Mouse (Mus musculus) kidney, adult 2 months (tissue): Measurements from ENCODE around the gene Adamts18. TPM values are rescaled to one million over a fixed set of nuclear protein-coding genes. Genes with fewer than 3 reads are reported as not detected.

Experiments
- DNase-seq: peaks from one replicate; pipeline ENCODE4 v3.0.0; 2021
- H3K27ac ChIP-seq: fragments of 200-500 bp; 2 replicates; pipeline ENCODE4 v1.5.1; 2012; ENCODE audit warnings: low read depth, low read length, control low read depth, inconsistent platforms; ENCODE audit not compliant: insufficient read depth
- H3K27me3 ChIP-seq: fragments of 200-500 bp; replicated peaks from 2 replicates; pipeline ENCODE4 v1.6.1; 2012; ENCODE audit warnings: mild to moderate bottlenecking, moderate library complexity, low read length, inconsistent platforms; ENCODE audit not compliant: control insufficient read depth, insufficient read depth
- H3K36me3 ChIP-seq: fragments of 200-500 bp; 2 replicates; pipeline ENCODE4 v1.6.1; 2012; ENCODE audit warnings: mild to moderate bottlenecking, moderate library complexity, low read length, inconsistent platforms; ENCODE audit not compliant: control insufficient read depth, insufficient read depth
- H3K4me1 ChIP-seq: fragments of 200-500 bp; 2 replicates; pipeline ENCODE4 v1.6.1; 2011; ENCODE audit warnings: low read length; ENCODE audit not compliant: control insufficient read depth, insufficient read depth
- H3K4me3 ChIP-seq: fragments of 200-500 bp; 2 replicates; pipeline ENCODE4 v1.5.1; 2011; ENCODE audit warnings: mild to moderate bottlenecking, low read depth, low read length, control low read depth; ENCODE audit not compliant: insufficient read depth
- CTCF ChIP-seq: fragments of 200-500 bp; conservative IDR thresholded peaks from 2 replicates; pipeline ENCODE4 v1.5.1; 2011; ENCODE audit warnings: low read depth, mild to moderate bottlenecking, control low read depth, low read length, moderate library complexity, mixed read lengths; ENCODE audit not compliant: insufficient read depth, insufficient read length
- POLR2A ChIP-seq: fragments of 200-500 bp; IDR thresholded peaks from one replicate; pipeline ENCODE4 v1.6.1; 2011; ENCODE audit warnings: low read depth, low read length, control low read depth
- WGBS: fragments of 180-500 bp; shearing (Covaris S2); methylation state at CpG from one replicate; pipeline ENCODE4 v1.1.7; 2018; 5-methylcytosine and 5-hydroxymethylcytosine counted together
- polyA plus RNA-seq: library from polyadenylated mRNA; depleted of rRNA; stranded (reverse); fragments of >200 nt; gene quantifications from 2 replicates; pipeline ENCODE4 v1.2.3, GENCODE M21; 2012

The Adamts18 gene
- polyA plus RNA-seq, 1 experiment = not detected

DNA sequence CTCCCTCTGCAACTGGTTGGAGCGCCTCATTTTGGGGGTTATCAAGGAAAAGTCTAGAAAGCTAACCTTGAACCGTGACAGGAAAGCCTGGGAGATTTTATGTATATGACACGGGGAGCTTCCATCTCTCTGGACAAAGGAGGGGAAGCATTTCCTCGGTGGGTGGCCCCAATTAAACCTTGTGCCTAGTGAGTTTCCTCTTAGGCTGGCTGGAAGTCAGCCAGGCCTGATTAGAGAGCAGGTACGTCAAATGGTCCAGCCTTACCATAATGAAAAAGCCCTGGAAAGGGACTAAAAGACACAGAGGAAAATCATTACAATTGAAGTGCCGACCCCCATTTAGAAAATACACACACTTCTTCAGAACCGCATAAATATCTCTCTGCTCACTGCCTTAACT is 10.3 kb upstream of the Adamts18 start:
- no peak overlapping the region for H3K4me3 ChIP-seq
- WGBS = 60% methylated on average over 7 of the region's 7 CpGs

DNA sequence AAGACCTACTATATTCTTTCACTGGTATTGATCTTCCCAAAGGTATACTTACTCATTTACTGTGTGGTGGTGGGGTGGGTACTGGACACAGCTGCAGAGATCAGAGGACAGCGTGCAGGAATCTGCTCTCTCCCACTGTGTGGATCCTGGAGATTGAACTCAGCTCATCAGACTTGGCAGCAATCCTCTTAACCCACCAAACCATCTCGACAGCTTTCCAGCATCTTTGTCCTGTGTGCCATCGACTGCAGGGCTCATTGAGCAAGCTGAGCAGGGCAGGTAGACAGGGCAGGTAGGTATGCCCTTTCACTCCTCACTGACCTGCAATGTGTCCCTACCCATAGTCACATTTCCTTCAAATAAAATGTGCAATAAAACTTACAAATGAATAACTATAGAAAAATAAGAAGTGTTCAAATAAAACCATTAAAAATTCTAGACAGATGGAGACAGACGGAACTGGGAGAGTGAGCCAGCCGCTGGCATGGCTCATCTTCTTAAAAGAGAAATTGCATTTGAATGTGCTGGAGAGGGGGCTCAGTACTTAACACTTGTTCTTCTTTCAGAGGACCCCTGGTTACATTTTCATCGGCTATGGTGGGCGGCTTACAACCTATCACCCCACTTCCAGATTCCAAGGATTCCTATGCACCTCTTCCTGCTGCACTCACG is 6.2 kb upstream of the Adamts18 start:
- Histone ChIP-seq H3K4me3 (no peak overlapping the region), H3K27me3 (no peaks in the 10 kb centered on the region), H3K36me3 (no peaks in the 10 kb centered on the region), H3K27ac (no peak overlapping the region), H3K4me1 (no peaks in the 10 kb centered on the region)
- no peak for DNase-seq
- no peak for TF ChIP-seq POLR2A
- no peak for TF ChIP-seq CTCF
- 80% methylated on average over 8 of the region's 8 CpGs for WGBS

More for the DNA sequence above, 10.3 kb upstream of the Adamts18 start:
- no peak overlapping the region for H3K27ac ChIP-seq
- TF ChIP-seq CTCF (no peak), POLR2A (no peak)
- DNase-seq = no peak
- H3K4me1 ChIP-seq = no peaks in the 10 kb centered on the region
- no peaks in the 10 kb centered on the region for H3K36me3 ChIP-seq
- H3K27me3 ChIP-seq = no peaks in the 10 kb centered on the region

DNA sequence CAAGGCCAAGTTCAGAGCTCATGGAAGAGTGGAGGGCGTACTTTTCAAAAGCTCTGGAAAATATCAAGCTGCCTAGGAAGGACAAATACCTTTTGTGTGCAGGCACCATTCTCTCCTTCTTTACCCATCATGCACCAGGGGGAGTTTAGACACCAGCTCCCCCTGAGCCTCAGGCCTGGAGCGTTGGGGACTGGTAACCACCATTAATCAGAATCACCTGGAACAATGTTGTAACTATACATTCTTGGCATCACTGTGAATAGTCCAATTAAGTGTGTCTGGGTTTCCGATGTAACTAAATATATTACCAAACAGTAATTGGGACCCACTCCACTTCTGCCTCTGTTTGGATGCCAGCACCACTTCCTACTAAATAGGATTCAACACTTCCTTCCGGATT is 5.2 kb upstream of the Adamts18 start:
- no peak overlapping the region for H3K4me3 ChIP-seq
- WGBS = 74% methylated on average over 4 of the region's 4 CpGs
- no peaks in the 10 kb centered on the region for H3K36me3 ChIP-seq
- DNase-seq = no peak
- no peaks in the 10 kb centered on the region for H3K4me1 ChIP-seq
- TF ChIP-seq CTCF (no peak), POLR2A (no peak)
- no peak overlapping the region for H3K27ac ChIP-seq
- 0 out of 2 replicates have a peak, but pooled peaks cover 2% of the 10 kb centered on the region for H3K27me3 ChIP-seq

DNA sequence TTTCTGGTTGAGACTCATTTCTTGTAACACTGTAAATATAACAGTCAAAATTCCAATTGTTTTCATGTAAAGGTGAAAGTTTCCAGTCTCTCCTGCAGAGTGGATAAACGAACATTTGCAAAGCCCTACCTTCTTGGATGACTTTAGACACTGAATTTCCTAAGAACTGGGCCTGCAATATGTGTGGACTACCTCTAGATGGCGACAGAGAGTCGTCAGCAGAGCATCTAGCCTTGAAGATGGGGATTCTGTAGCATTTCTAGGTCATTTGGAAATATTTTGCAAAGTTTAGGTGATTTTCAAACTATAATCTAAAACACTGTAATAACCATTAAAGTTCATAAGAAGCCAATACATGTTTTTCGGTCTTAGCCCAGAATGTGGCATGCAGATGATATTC is 3.1 kb upstream of the Adamts18 start:
- 56% methylated on average over 4 of the region's 4 CpGs for WGBS
- 0 out of 2 replicates have a peak, but pooled peaks cover 2% of the 10 kb centered on the region for H3K27me3 ChIP-seq
- TF ChIP-seq POLR2A = no peak
- TF ChIP-seq CTCF = peak; percentile 58
- H3K4me3 ChIP-seq = no peak overlapping the region
- no peaks in the 10 kb centered on the region for H3K4me1 ChIP-seq
- no peaks in the 10 kb centered on the region for H3K36me3 ChIP-seq
- DNase-seq = no peak
- H3K27ac ChIP-seq = no peak overlapping the region

DNA sequence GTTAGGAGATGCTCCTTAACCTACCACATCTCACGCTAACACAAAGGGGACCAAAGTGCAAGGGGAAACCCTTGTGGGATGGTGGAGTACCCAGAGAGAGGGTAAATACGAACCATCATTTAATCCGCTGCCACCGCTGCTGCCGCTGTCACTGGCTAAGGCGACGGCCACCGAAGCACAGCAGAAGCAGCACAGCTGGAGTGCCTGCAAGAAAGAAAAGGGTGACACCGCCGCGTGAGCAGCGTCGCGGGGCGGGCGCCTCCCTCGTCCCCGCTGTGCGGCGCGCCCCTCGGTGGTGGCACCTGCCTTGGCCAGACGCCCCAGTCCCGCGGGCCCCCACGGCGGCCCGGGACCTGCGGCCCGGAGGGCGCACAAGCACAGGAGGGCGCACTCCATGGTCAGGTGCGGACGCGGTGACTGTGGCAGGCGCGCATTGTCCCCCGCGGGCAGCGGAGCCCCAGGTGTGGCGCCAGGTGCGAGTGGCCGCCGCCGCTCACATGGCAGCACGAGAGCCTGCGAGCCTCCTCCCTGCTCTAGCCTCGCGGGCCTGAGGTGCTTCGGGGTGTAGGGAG is 371 bp downstream of the Adamts18 start:
- Histone ChIP-seq H3K36me3 (no peaks in the 10 kb centered on the region), H3K4me1 (no peaks in the 10 kb centered on the region), H3K27me3 (0 out of 2 replicates have a peak, but pooled peaks cover 2% of the 10 kb centered on the region), H3K27ac (no peak overlapping the region), H3K4me3 (no peak overlapping the region)
- DNase-seq = no peak
- TF ChIP-seq POLR2A (no peak), CTCF (no peak)
- WGBS = 2% methylated on average over 49 of the region's 50 CpGs

DNA sequence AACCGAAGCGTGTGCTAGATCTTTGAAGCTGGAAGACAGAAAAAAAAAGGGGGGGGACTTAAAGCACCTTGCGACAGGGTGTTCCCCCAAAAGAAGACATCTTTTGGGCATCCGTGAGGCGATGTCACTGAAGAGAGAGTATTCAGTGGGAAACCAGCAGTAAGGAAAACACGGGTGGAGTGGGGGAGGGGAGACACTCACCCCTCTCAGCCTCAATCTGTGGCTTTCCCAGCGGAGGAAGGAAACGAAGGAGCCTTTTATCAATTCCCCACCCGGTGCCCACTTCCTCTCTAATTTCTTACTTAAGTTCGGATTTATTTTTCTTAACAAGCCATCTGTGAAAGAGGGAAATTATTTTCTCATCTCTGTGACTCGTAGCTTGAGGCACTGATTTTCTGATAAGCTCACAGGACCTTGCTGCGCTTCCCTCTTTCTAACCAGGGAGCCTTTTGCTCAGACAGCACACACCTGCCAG is 895 bp downstream of the Adamts18 start:
- Histone ChIP-seq H3K36me3 (no peaks in the 10 kb centered on the region), H3K27ac (no peak overlapping the region), H3K4me3 (no peak overlapping the region), H3K27me3 (0 out of 2 replicates have a peak, but pooled peaks cover 2% of the 10 kb centered on the region), H3K4me1 (no peaks in the 10 kb centered on the region)
- 28% methylated on average over 12 of the region's 12 CpGs for WGBS
- TF ChIP-seq CTCF = no peak
- no peak for TF ChIP-seq POLR2A
- DNase-seq = no peak

DNA sequence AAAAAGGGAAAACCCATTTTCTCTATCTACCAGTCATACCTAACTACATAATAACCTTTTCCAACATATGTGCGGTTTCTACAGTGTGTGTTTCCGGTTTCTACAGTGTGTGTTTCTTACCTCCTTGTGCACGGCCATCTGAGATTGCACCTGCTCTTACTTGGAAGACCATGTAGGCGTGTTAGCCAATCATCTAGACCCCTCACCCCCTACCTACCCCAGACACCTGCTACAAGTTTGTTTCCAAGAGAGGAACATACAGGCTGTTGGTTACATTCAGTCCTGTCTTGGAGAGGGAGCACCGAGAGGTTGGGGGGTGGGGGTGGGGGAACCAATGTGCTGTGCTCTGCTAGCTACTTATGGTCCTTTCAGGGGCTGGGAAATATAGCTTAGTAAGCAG is 1.9 kb downstream of the Adamts18 start:
- Histone ChIP-seq H3K27me3 (0 out of 2 replicates have a peak, but pooled peaks cover 2% of the 10 kb centered on the region), H3K36me3 (no peaks in the 10 kb centered on the region)
- WGBS = 83% methylated on average over 5 of the region's 5 CpGs

More for the DNA sequence above, 1.9 kb downstream of the Adamts18 start:
- H3K4me1 ChIP-seq = no peaks in the 10 kb centered on the region
- no peak overlapping the region for H3K4me3 ChIP-seq
- DNase-seq = no peak
- no peak overlapping the region for H3K27ac ChIP-seq
- TF ChIP-seq POLR2A (no peak), CTCF (no peak)
